Mouse (Mus musculus) forebrain, embryonic 15.5 days (tissue): ENCODE measurements around the gene Vmn1r66. TPM values are rescaled to one million over a fixed set of nuclear protein-coding genes. Genes with fewer than 3 reads are reported as not detected.
"Not testable (repeated sequence)": the region's sequence is repeated elsewhere in the genome, so short reads cannot be mapped to it uniquely, and the experiment has no call there.

Experiments used
- ATAC-seq: fragments of 200-750 bp; cut with Nextera tagmentation; replicated peaks from 2 replicates; pipeline ENCODE4 v1.8.0; 2017; ENCODE audit warnings: mild to moderate bottlenecking, moderate TSS enrichment, moderate library complexity
- H3K27ac ChIP-seq: fragments of 300-500 bp; sonication (generic); replicated peaks from 2 replicates; pipeline ENCODE4 v1.5.1; 2015; ENCODE audit warnings: mild to moderate bottlenecking, inconsistent platforms
- H3K27me3 ChIP-seq: fragments of 300-500 bp; sonication (generic); 2 replicates; pipeline ENCODE4 v1.6.1; 2015; ENCODE audit warnings: inconsistent platforms
- H3K36me3 ChIP-seq: fragments of 300-500 bp; sonication (generic); 2 replicates; pipeline ENCODE4 v1.6.1; 2015; ENCODE audit warnings: mild to moderate bottlenecking, inconsistent platforms
- H3K4me1 ChIP-seq: fragments of 300-500 bp; sonication (generic); 2 replicates; pipeline ENCODE4 v1.6.1; 2015; ENCODE audit warnings: inconsistent platforms
- H3K4me2 ChIP-seq: fragments of 300-500 bp; sonication (generic); replicated peaks from 2 replicates; pipeline ENCODE4 v1.6.1; 2015; ENCODE audit warnings: mild to moderate bottlenecking, inconsistent platforms
- H3K4me3 ChIP-seq: fragments of 300-500 bp; sonication (generic); 2 replicates; pipeline ENCODE4 v1.5.1; 2015; ENCODE audit warnings: mild to moderate bottlenecking, inconsistent platforms
- H3K9ac ChIP-seq: fragments of 300-500 bp; sonication (generic); replicated peaks from 2 replicates; pipeline ENCODE4 v1.6.1; 2015; ENCODE audit warnings: mild to moderate bottlenecking, inconsistent platforms
- H3K9me3 ChIP-seq: fragments of 300-500 bp; sonication (generic); 2 replicates; pipeline ENCODE4 v1.6.1; 2016; ENCODE audit warnings: inconsistent platforms
- WGBS: fragments of 180-500 bp; shearing (Covaris S2); methylation state at CpG from one replicate; pipeline ENCODE4 v1.1.7; 2015; ENCODE audit warnings: mixed read lengths; 5-methylcytosine and 5-hydroxymethylcytosine counted together
- polyA plus RNA-seq: library from polyadenylated mRNA; unstranded; fragments of >200 nt; fragmentation: Nextera tagmentation; extraction: Ambion mirVana; gene quantifications from 2 replicates; pipeline ENCODE4 v1.2.1, GENCODE M21; 2015

Gene Vmn1r66
- not detected in 2 replicates for polyA plus RNA-seq

- Histone ChIP-seq H3K36me3 (no peaks in the 10 kb centered on the region), H3K9me3 (peaks cover 21% of the 10 kb centered on the region), H3K4me2 (no peak within 1 kb of the TSS), H3K9ac (no peak within 1 kb of the TSS), H3K27ac (no peak within 1 kb of the TSS), H3K4me1 (no peaks in the 10 kb centered on the region), H3K4me3 (no peak within 1 kb of the TSS), H3K27me3 (no peaks in the 10 kb centered on the region)
- ATAC-seq: no peak
These were observed at the start of gene Vmn1r66 for GRCm38 (mm10) chr7:10277906-10278305. Gene Vmn1r66 (minus strand): TSS chr7:10278006.

- H3K4me3 ChIP-seq, H3K27ac ChIP-seq, H3K4me1 ChIP-seq, H3K4me2 ChIP-seq, H3K27me3 ChIP-seq, H3K36me3 ChIP-seq, ATAC-seq, H3K9ac ChIP-seq: not testable (repeated sequence)
- peaks cover 24% of the 10 kb centered on the region for H3K9me3 ChIP-seq
- 78% methylated on average over 18 of the region's 20 CpGs for WGBS
These were observed 47.7 kb upstream of the Vmn1r66 start for GRCm38 (mm10) chr7:10325462-10325861.

- no peaks in the 10 kb centered on the region for H3K36me3 ChIP-seq
- WGBS: 89% methylated on average over 13 of the region's 13 CpGs
- no peak overlapping the region for H3K4me2 ChIP-seq
- H3K9me3 ChIP-seq: peaks cover 22% of the 10 kb centered on the region
- ATAC-seq: no peak
- no peaks in the 10 kb centered on the region for H3K4me1 ChIP-seq
- no peak overlapping the region for H3K27ac ChIP-seq
- H3K27me3 ChIP-seq: no peaks in the 10 kb centered on the region
- no peak overlapping the region for H3K9ac ChIP-seq
- H3K4me3 ChIP-seq: no peak overlapping the region
These were observed 25.7 kb downstream of the Vmn1r66 start for GRCm38 (mm10) chr7:10252075-10252474.

- no peak overlapping the region for H3K4me3 ChIP-seq
- no peak overlapping the region for H3K9ac ChIP-seq
- H3K27ac ChIP-seq: no peak overlapping the region
- 82% methylated on average over 5 of the region's 5 CpGs for WGBS
- H3K4me2 ChIP-seq: no peak overlapping the region
- H3K36me3 ChIP-seq: no peaks in the 10 kb centered on the region
- no peaks in the 10 kb centered on the region for H3K4me1 ChIP-seq
- peaks cover 25% of the 10 kb centered on the region for H3K9me3 ChIP-seq
- ATAC-seq: no peak
- H3K27me3 ChIP-seq: no peaks in the 10 kb centered on the region
These were observed 28.7 kb downstream of the Vmn1r66 start for GRCm38 (mm10) chr7:10249146-10249545.

Other genes with a start within 250 kb of the Vmn1r66 start
- not detected in 2 replicates for gene Vmn2r50, start 224.7 kb downstream of the Vmn1r66 start, polyA plus RNA-seq
- gene Vmn2r51, start 172.3 kb downstream of the Vmn1r66 start, polyA plus RNA-seq: not detected in 2 replicates
- gene Vmn2r52, start 101.4 kb downstream of the Vmn1r66 start, polyA plus RNA-seq: not detected in 2 replicates
- not detected in 2 replicates for gene Vmn1r67, start 165.3 kb upstream of the Vmn1r66 start, polyA plus RNA-seq
- gene Zik1, start 217.4 kb upstream of the Vmn1r66 start, polyA plus RNA-seq: 54.4 and 54.6 TPM in 2 replicates